Mouse (Mus musculus): ENCODE measurements at regions not wholly inside any gene's neighbourhood (a gene's known extent, or its start where the extent isn't known, plus 50 kb on each side); places are given as distances from the start of the nearest gene placed in this dataset.

GRCm38 (mm10) chr2:8115891-8116290 lies 606.5 kb upstream of the Celf2 start:
- no peak for ATAC-seq
- Histone ChIP-seq H3K9ac (ENCODE audit: low read depth, low read length) (no peak overlapping the region), H3K9me3 (ENCODE audit: control insufficient read depth) (no peaks in the 10 kb centered on the region), H3K27ac (ENCODE audit: low read depth, low read length) (no peak overlapping the region), H3K4me3 (ENCODE audit: low read depth, low read length) (no peak overlapping the region), H3K36me3 (ENCODE audit: control insufficient read depth, insufficient read depth) (no peaks in the 10 kb centered on the region), H3K27me3 (replicated peaks; ENCODE audit: control insufficient read depth, insufficient read depth, low read length) (no peaks in the 10 kb centered on the region), H3K4me2 (replicated peaks; ENCODE audit: low read depth) (no peak overlapping the region), H3K4me1 (replicated peaks; ENCODE audit: control insufficient read depth, insufficient read depth, low read length) (no peaks in the 10 kb centered on the region)
- TF ChIP-seq CTCF (IDR thresholded peaks at IDR 0.05; ENCODE audit: low read depth), result no peak
- 83% methylated on average over 3 of the region's 3 CpGs for WGBS

- Histone ChIP-seq H3K27ac (ENCODE audit: low read depth, low read length) (no peak overlapping the region), H3K4me3 (ENCODE audit: low read depth, low read length) (no peak overlapping the region), H3K4me2 (replicated peaks; ENCODE audit: low read depth) (no peak overlapping the region), H3K9ac (ENCODE audit: low read depth, low read length) (no peak overlapping the region), H3K4me1 (replicated peaks; ENCODE audit: control insufficient read depth, insufficient read depth, low read length) (no peaks in the 10 kb centered on the region), H3K36me3 (ENCODE audit: control insufficient read depth, insufficient read depth) (no peaks in the 10 kb centered on the region), H3K9me3 (ENCODE audit: control insufficient read depth) (no peaks in the 10 kb centered on the region), H3K27me3 (replicated peaks; ENCODE audit: control insufficient read depth, insufficient read depth, low read length) (no peaks in the 10 kb centered on the region)
- no peak for ATAC-seq
- no peak for TF ChIP-seq CTCF (IDR thresholded peaks at IDR 0.05; ENCODE audit: low read depth)
- 88% methylated on average over 1 of the region's 1 CpGs for WGBS
Observed at GRCm38 (mm10) chr2:8112361-8113073, 603.2 kb upstream of the Celf2 start.

- Histone ChIP-seq H3K4me1 (replicated peaks; ENCODE audit: control insufficient read depth, insufficient read depth, low read length) (no peaks in the 10 kb centered on the region), H3K4me3 (ENCODE audit: low read depth, low read length) (no peak overlapping the region), H3K9me3 (ENCODE audit: control insufficient read depth) (no peaks in the 10 kb centered on the region), H3K9ac (ENCODE audit: low read depth, low read length) (no peak overlapping the region), H3K36me3 (ENCODE audit: control insufficient read depth, insufficient read depth) (no peaks in the 10 kb centered on the region), H3K27ac (ENCODE audit: low read depth, low read length) (no peak overlapping the region), H3K27me3 (replicated peaks; ENCODE audit: control insufficient read depth, insufficient read depth, low read length) (no peaks in the 10 kb centered on the region), H3K4me2 (replicated peaks; ENCODE audit: low read depth) (no peak overlapping the region)
- no peak for ATAC-seq
- TF ChIP-seq CTCF (IDR thresholded peaks at IDR 0.05; ENCODE audit: low read depth), result no peak
- 81% methylated on average over 2 of the region's 2 CpGs for WGBS
Observed at GRCm38 (mm10) chr2:8094157-8094556, 584.8 kb upstream of the Celf2 start.

- ATAC-seq, result no peak
- no peaks in the 10 kb centered on the region for H3K36me3 ChIP-seq (ENCODE audit: control insufficient read depth, insufficient read depth)
- no peak overlapping the region for H3K27ac ChIP-seq (ENCODE audit: low read depth, low read length)
- no peak overlapping the region for H3K9ac ChIP-seq (ENCODE audit: low read depth, low read length)
- no peak overlapping the region for H3K4me3 ChIP-seq (ENCODE audit: low read depth, low read length)
- H3K27me3 ChIP-seq (replicated peaks; ENCODE audit: control insufficient read depth, insufficient read depth, low read length), result no peaks in the 10 kb centered on the region
- no peak for TF ChIP-seq CTCF (IDR thresholded peaks at IDR 0.05; ENCODE audit: low read depth)
- no peaks in the 10 kb centered on the region for H3K4me1 ChIP-seq (replicated peaks; ENCODE audit: control insufficient read depth, insufficient read depth, low read length)
- no peak overlapping the region for H3K4me2 ChIP-seq (replicated peaks; ENCODE audit: low read depth)
- no peaks in the 10 kb centered on the region for H3K9me3 ChIP-seq (ENCODE audit: control insufficient read depth)
- WGBS, result 61% methylated on average over 1 of the region's 1 CpGs
Observed at GRCm38 (mm10) chr2:8067901-8068300, 558.5 kb upstream of the Celf2 start.

GRCm38 (mm10) chr2:8061687-8062086 lies 552.3 kb upstream of the Celf2 start:
- H3K9ac ChIP-seq (ENCODE audit: low read depth, low read length), result no peak overlapping the region
- no peak for ATAC-seq
- H3K9me3 ChIP-seq (ENCODE audit: control insufficient read depth), result no peaks in the 10 kb centered on the region
- TF ChIP-seq CTCF (IDR thresholded peaks at IDR 0.05; ENCODE audit: low read depth), result no peak
- 29% methylated on average over 1 of the region's 1 CpGs for WGBS
- no peaks in the 10 kb centered on the region for H3K27me3 ChIP-seq (replicated peaks; ENCODE audit: control insufficient read depth, insufficient read depth, low read length)
- no peaks in the 10 kb centered on the region for H3K4me1 ChIP-seq (replicated peaks; ENCODE audit: control insufficient read depth, insufficient read depth, low read length)
- H3K36me3 ChIP-seq (ENCODE audit: control insufficient read depth, insufficient read depth), result no peaks in the 10 kb centered on the region
- no peak overlapping the region for H3K27ac ChIP-seq (ENCODE audit: low read depth, low read length)
- H3K4me3 ChIP-seq (ENCODE audit: low read depth, low read length), result no peak overlapping the region
- no peak overlapping the region for H3K4me2 ChIP-seq (replicated peaks; ENCODE audit: low read depth)

- ATAC-seq, result no peak
- Histone ChIP-seq H3K27me3 (replicated peaks; ENCODE audit: control insufficient read depth, insufficient read depth, low read length) (no peaks in the 10 kb centered on the region), H3K27ac (ENCODE audit: low read depth, low read length) (no peak overlapping the region), H3K9me3 (ENCODE audit: control insufficient read depth) (no peaks in the 10 kb centered on the region), H3K4me1 (replicated peaks; ENCODE audit: control insufficient read depth, insufficient read depth, low read length) (no peaks in the 10 kb centered on the region), H3K36me3 (ENCODE audit: control insufficient read depth, insufficient read depth) (no peaks in the 10 kb centered on the region), H3K9ac (ENCODE audit: low read depth, low read length) (no peak overlapping the region), H3K4me3 (ENCODE audit: low read depth, low read length) (no peak overlapping the region), H3K4me2 (replicated peaks; ENCODE audit: low read depth) (no peak overlapping the region)
- 76% methylated on average over 4 of the region's 4 CpGs for WGBS
- TF ChIP-seq CTCF (IDR thresholded peaks at IDR 0.05; ENCODE audit: low read depth), result no peak
Observed at GRCm38 (mm10) chr2:8029212-8029611, 519.8 kb upstream of the Celf2 start.

GRCm38 (mm10) chr2:8027571-8027970 lies 518.2 kb upstream of the Celf2 start:
- Histone ChIP-seq H3K4me2 (replicated peaks; ENCODE audit: low read depth) (no peak overlapping the region), H3K36me3 (ENCODE audit: control insufficient read depth, insufficient read depth) (no peaks in the 10 kb centered on the region), H3K9me3 (ENCODE audit: control insufficient read depth) (no peaks in the 10 kb centered on the region), H3K27me3 (replicated peaks; ENCODE audit: control insufficient read depth, insufficient read depth, low read length) (no peaks in the 10 kb centered on the region), H3K4me1 (replicated peaks; ENCODE audit: control insufficient read depth, insufficient read depth, low read length) (no peaks in the 10 kb centered on the region), H3K9ac (ENCODE audit: low read depth, low read length) (no peak overlapping the region), H3K27ac (ENCODE audit: low read depth, low read length) (no peak overlapping the region), H3K4me3 (ENCODE audit: low read depth, low read length) (no peak overlapping the region)
- no peak for ATAC-seq
- no peak for TF ChIP-seq CTCF (IDR thresholded peaks at IDR 0.05; ENCODE audit: low read depth)
